ENCODE assay signal across 19 mouse cellular contexts in genomic region chrX:157184167-157184566, GRCm38 (mm10).
A peak's percentile ranks its signal among the peaks of the same experiment; 100 is the strongest.
DNase-seq lines count a peak whose midpoint lies in the region; ATAC-seq and TF ChIP-seq lines count a peak whose summit lies in the region.
"Had no signal": no experiment of that assay in that cellular context is flagged by ENCODE, and none has a peak within 500 bp of the region (broad histone marks: within the 10 kb centered on the region; RNA-seq: fewer than 3 reads in every experiment).

No protein-coding gene starts in this region.

- no peaks in the 10 kb centered on the region for H3K9me3 ChIP-seq in hindbrain, embryonic 16.5 days (ENCODE audit: control insufficient read depth, low read length)
- H3K9me3 ChIP-seq: G1E; heart, embryonic 13.5 days; limb, embryonic 13.5 days; liver, embryonic 15.5 days; stomach, embryonic 15.5 days had no signal

- no peaks in the 10 kb centered on the region for H3K4me1 ChIP-seq in hindbrain, embryonic 16.5 days (ENCODE audit: control insufficient read depth, insufficient read depth, low read depth, low read length)
- H3K4me1 ChIP-seq: heart, embryonic 13.5 days; limb, embryonic 13.5 days; liver, embryonic 15.5 days; stomach, embryonic 15.5 days had no signal

- no peaks in the 10 kb centered on the region for H3K36me3 ChIP-seq in C2C12 (ENCODE audit: control insufficient read depth, insufficient read depth)
- H3K36me3 ChIP-seq in hindbrain, embryonic 16.5 days (ENCODE audit: control insufficient read depth, insufficient read depth, low read length) = no peaks in the 10 kb centered on the region
- H3K36me3 ChIP-seq: G1E; heart, embryonic 13.5 days; limb, embryonic 13.5 days; liver, embryonic 15.5 days; stomach, embryonic 15.5 days had no signal

- H3K79me3 ChIP-seq in C2C12 (ENCODE audit: low read depth) = no peaks in the 10 kb centered on the region

- WGBS in hindbrain, embryonic 16.5 days = 81% methylated on average over 4 of the region's 4 CpGs

- no peak overlapping the region for H3K4me2 ChIP-seq in hindbrain, embryonic 16.5 days (ENCODE audit: low read length)
- H3K4me2 ChIP-seq: heart, embryonic 13.5 days; limb, embryonic 13.5 days; liver, embryonic 15.5 days; stomach, embryonic 15.5 days had no signal

- no peak overlapping the region for H3K27ac ChIP-seq in hindbrain, embryonic 16.5 days (ENCODE audit: low read depth, low read length)
- H3K27ac ChIP-seq: heart, embryonic 13.5 days; left cerebral cortex, adult 2 months; limb, embryonic 13.5 days; liver, embryonic 15.5 days; stomach, embryonic 15.5 days had no signal

- no peaks in the 10 kb centered on the region for H3K27me3 ChIP-seq in C2C12 (ENCODE audit: control insufficient read depth, insufficient read depth, insufficient read length)
- H3K27me3 ChIP-seq in hindbrain, embryonic 16.5 days (replicated peaks; ENCODE audit: control insufficient read depth, insufficient read depth, low read length) = no peaks in the 10 kb centered on the region
- H3K27me3 ChIP-seq: heart, embryonic 13.5 days; liver, embryonic 15.5 days; stomach, embryonic 15.5 days had no signal

- H3K9ac ChIP-seq in hindbrain, embryonic 16.5 days (ENCODE audit: low read depth, low read length) = no peak overlapping the region
- H3K9ac ChIP-seq: heart, embryonic 13.5 days; limb, embryonic 13.5 days; liver, embryonic 15.5 days; stomach, embryonic 15.5 days had no signal

- TF ChIP-seq CTCF in C2C12 (IDR thresholded peaks at IDR 0.05; ENCODE audit: control insufficient read depth, insufficient read depth, insufficient read length) = no peak

- H3ac ChIP-seq in C2C12 (ENCODE audit: control insufficient read depth, insufficient read length, low read depth) = no peak overlapping the region

- DNase-seq in layer of hippocampus, adult 11-12 months (ENCODE audit: low spot score) = peak; percentile 7
- DNase-seq in layer of hippocampus, postnatal 10 days (ENCODE audit: low spot score in 2 of 2) = no peak
- DNase-seq in cerebellum, adult 8-10 months = peak; percentile 40
- peak; percentile 4 to 29 for DNase-seq in layer of hippocampus, postnatal 14 days (ENCODE audit: low spot score in 2 of 2)
- no peak for DNase-seq in urinary bladder, postnatal 4 days (ENCODE audit: low spot score in 2 of 2)
- DNase-seq: adrenal gland, postnatal 14 days; heart, postnatal 4 days; kidney, adult 9 months; lung, postnatal 14 days; spleen, adult 18-20 months; thymus, postnatal 14 days had no signal

- no peaks in the 10 kb centered on the region for H3K79me2 ChIP-seq in C2C12 (ENCODE audit: control insufficient read depth, insufficient read depth)

- no peak overlapping the region for H3K4me3 ChIP-seq in C2C12 (ENCODE audit: insufficient read depth, poor library complexity, severe bottlenecking)
- no peak overlapping the region for H3K4me3 ChIP-seq in hindbrain, embryonic 16.5 days (ENCODE audit: low read length)
- H3K4me3 ChIP-seq: heart, embryonic 13.5 days; left cerebral cortex, adult 2 months; limb, embryonic 13.5 days; liver, embryonic 15.5 days; stomach, embryonic 15.5 days had no signal

- ATAC-seq in hindbrain, embryonic 16.5 days = no peak

TF ChIP-seq in C2C12, 6 proteins besides CTCF, POLR2A, EP300 and RAD21:
- TF ChIP-seq MYOG (IDR thresholded peaks at IDR 0.05; ENCODE audit: control insufficient read depth, extremely low read depth, insufficient read length) (no peak), FOSL1 (IDR thresholded peaks at IDR 0.05; ENCODE audit: insufficient read depth, low read length, poor library complexity, severe bottlenecking) (peak; percentile 89), MAX (IDR thresholded peaks at IDR 0.05) (no peak), USF1 (IDR thresholded peaks at IDR 0.05; ENCODE audit: low read depth) (no peak), CEBPB (IDR thresholded peaks at IDR 0.05; ENCODE audit: low read depth) (no peak), MYOD1 (IDR thresholded peaks at IDR 0.05; ENCODE audit: control insufficient read depth, insufficient read length, low read depth) (peak; percentile 68)

Comparison
In these comparisons a context has a peak if more than half of its experiments do, and no peak if none do; other contexts are left out.
1. DNase-seq: peak in layer of hippocampus, adult 11-12 months (single experiment), cerebellum, adult 8-10 months (single experiment) and layer of hippocampus, postnatal 14 days (2 of 2); none in layer of hippocampus, postnatal 10 days (0 of 2) and urinary bladder, postnatal 4 days (0 of 2).